Mouse (Mus musculus) hindbrain, embryonic 12.5 days (tissue): Measurements from ENCODE around the gene Mrpl33. TPM values are rescaled to one million over a fixed set of nuclear protein-coding genes. Genes with fewer than 3 reads are reported as not detected.

Experiments used
- ATAC-seq: fragments of 200-750 bp; cut with Nextera tagmentation; 2 replicates; pipeline ENCODE4 v1.8.0; 2017; ENCODE audit warnings: moderate TSS enrichment; ENCODE audit not compliant: low FRiP score
- H3K27ac ChIP-seq: fragments of 300-500 bp; sonication (generic); 2 replicates; pipeline ENCODE4 v1.5.1; 2016; ENCODE audit warnings: mild to moderate bottlenecking
- H3K27me3 ChIP-seq: fragments of 300-500 bp; sonication (generic); 2 replicates; pipeline ENCODE4 v1.6.1; 2016; ENCODE audit warnings: mild to moderate bottlenecking
- H3K36me3 ChIP-seq: fragments of 300-500 bp; sonication (generic); 2 replicates; pipeline ENCODE4 v1.6.1; 2016; ENCODE audit warnings: mild to moderate bottlenecking
- H3K4me1 ChIP-seq: fragments of 300-500 bp; sonication (generic); 2 replicates; pipeline ENCODE4 v1.6.1; 2016
- H3K4me2 ChIP-seq: fragments of 300-500 bp; sonication (generic); replicated peaks from 2 replicates; pipeline ENCODE4 v1.6.1; 2016; ENCODE audit warnings: mild to moderate bottlenecking
- H3K4me3 ChIP-seq: fragments of 300-500 bp; sonication (generic); 2 replicates; pipeline ENCODE4 v1.5.1; 2016; ENCODE audit warnings: mild to moderate bottlenecking
- H3K9ac ChIP-seq: fragments of 300-500 bp; sonication (generic); 2 replicates; pipeline ENCODE4 v1.6.1; 2016; ENCODE audit warnings: mild to moderate bottlenecking, moderate library complexity
- H3K9me3 ChIP-seq: fragments of 300-500 bp; sonication (generic); replicated peaks from 2 replicates; pipeline ENCODE4 v1.6.1; 2016; ENCODE audit warnings: mild to moderate bottlenecking
- WGBS: fragments of 180-500 bp; shearing (Covaris S2); methylation state at CpG from one replicate; pipeline ENCODE4 v1.1.7; 2016; 5-methylcytosine and 5-hydroxymethylcytosine counted together
- polyA plus RNA-seq: library from polyadenylated mRNA; unstranded; fragments of >200 nt; fragmentation: Nextera tagmentation; extraction: Ambion mirVana; gene quantifications from 2 replicates; pipeline ENCODE4 v1.2.1, GENCODE M21; 2016

Mrpl33 gene
- polyA plus RNA-seq, 1 experiment from 2014 or later, result 201 TPM

- 63% methylated on average over 4 of the region's 4 CpGs for WGBS
- H3K9me3 ChIP-seq, result no peaks in the 10 kb centered on the region
- no peak for ATAC-seq
Observed at GRCm38 (mm10) chr5:31598579-31598978, 1.8 kb downstream of the Mrpl33 start.

GRCm38 (mm10) chr5:31599161-31599560 lies 2.4 kb downstream of the Mrpl33 start:
- 82% methylated on average over 2 of the region's 2 CpGs for WGBS
- H3K9ac ChIP-seq, result no peak overlapping the region
- no peaks in the 10 kb centered on the region for H3K9me3 ChIP-seq

More at GRCm38 (mm10) chr5:31598579-31598978, 1.8 kb downstream of the Mrpl33 start:
- Histone ChIP-seq H3K9ac (no peak overlapping the region), H3K4me3 (no peak overlapping the region), H3K36me3 (no peaks in the 10 kb centered on the region), H3K27me3 (peaks cover 14% of the 10 kb centered on the region; the same call in 1 of the 2 replicates), H3K4me1 (peaks cover 6% of the 10 kb centered on the region; the same call in 1 of the 2 replicates), H3K4me2 (no peak overlapping the region), H3K27ac (no peak overlapping the region)

GRCm38 (mm10) chr5:31601162-31601722 lies 4.5 kb downstream of the Mrpl33 start:
- Histone ChIP-seq H3K27ac (no peak overlapping the region), H3K36me3 (no peaks in the 10 kb centered on the region), H3K4me1 (peaks cover 6% of the 10 kb centered on the region; the same call in 1 of the 2 replicates), H3K9ac (no peak overlapping the region), H3K4me2 (no peak overlapping the region), H3K27me3 (peaks cover 9% of the 10 kb centered on the region; the same call in 1 of the 2 replicates), H3K4me3 (no peak overlapping the region), H3K9me3 (no peaks in the 10 kb centered on the region)
- WGBS, result 81% methylated on average over 7 of the region's 7 CpGs
- ATAC-seq, result no peak

More at GRCm38 (mm10) chr5:31599161-31599560, 2.4 kb downstream of the Mrpl33 start:
- Histone ChIP-seq H3K4me2 (no peak overlapping the region), H3K36me3 (no peaks in the 10 kb centered on the region), H3K27me3 (peaks cover 14% of the 10 kb centered on the region; the same call in 1 of the 2 replicates), H3K4me1 (peaks cover 6% of the 10 kb centered on the region; the same call in 1 of the 2 replicates), H3K4me3 (no peak overlapping the region), H3K27ac (no peak overlapping the region)
- no peak for ATAC-seq

- Histone ChIP-seq H3K9me3 (no peaks in the 10 kb centered on the region), H3K27me3 (peaks cover 4% of the 10 kb centered on the region; the same call in 1 of the 2 replicates), H3K4me2 (no peak overlapping the region), H3K4me3 (no peak overlapping the region), H3K27ac (no peak overlapping the region), H3K4me1 (no peaks in the 10 kb centered on the region), H3K9ac (no peak overlapping the region), H3K36me3 (no peaks in the 10 kb centered on the region)
- 92% methylated on average over 1 of the region's 1 CpGs for WGBS
- ATAC-seq, result no peak
Observed at GRCm38 (mm10) chr5:31602377-31602776, 5.6 kb downstream of the Mrpl33 start.

- no peaks in the 10 kb centered on the region for H3K36me3 ChIP-seq
- 90% methylated on average over 6 of the region's 6 CpGs for WGBS
- H3K4me1 ChIP-seq, result no peaks in the 10 kb centered on the region
- no peaks in the 10 kb centered on the region for H3K9me3 ChIP-seq
- no peak overlapping the region for H3K4me2 ChIP-seq
- H3K4me3 ChIP-seq, result no peak overlapping the region
- ATAC-seq, result no peak
- no peak overlapping the region for H3K27ac ChIP-seq
- H3K9ac ChIP-seq, result no peak overlapping the region
- no peaks in the 10 kb centered on the region for H3K27me3 ChIP-seq
Observed at GRCm38 (mm10) chr5:31603766-31604165, 7.0 kb downstream of the Mrpl33 start.

GRCm38 (mm10) chr5:31606151-31606550 lies 9.4 kb downstream of the Mrpl33 start:
- Histone ChIP-seq H3K4me1 (no peaks in the 10 kb centered on the region), H3K27ac (no peak overlapping the region), H3K36me3 (no peaks in the 10 kb centered on the region), H3K4me3 (no peak overlapping the region), H3K4me2 (no peak overlapping the region), H3K9me3 (no peaks in the 10 kb centered on the region), H3K27me3 (no peaks in the 10 kb centered on the region), H3K9ac (no peak overlapping the region)
- 64% methylated on average over 3 of the region's 3 CpGs for WGBS
- no peak for ATAC-seq

- H3K4me2 ChIP-seq, result no peak overlapping the region
- no peaks in the 10 kb centered on the region for H3K27me3 ChIP-seq
- no peak for ATAC-seq
- H3K4me1 ChIP-seq, result peaks cover 10% of the 10 kb centered on the region
- H3K9me3 ChIP-seq, result no peaks in the 10 kb centered on the region
- 80% methylated on average over 13 of the region's 13 CpGs for WGBS
- no peak overlapping the region for H3K4me3 ChIP-seq
- no peak overlapping the region for H3K27ac ChIP-seq
- H3K36me3 ChIP-seq, result peaks cover under 1% of the 10 kb centered on the region; the same call in 1 of the 2 replicates
- H3K9ac ChIP-seq, result no peak overlapping the region
Observed at GRCm38 (mm10) chr5:31610376-31611086, 13.8 kb downstream of the Mrpl33 start.

GRCm38 (mm10) chr5:31611186-31611585 lies 14.5 kb downstream of the Mrpl33 start:
- peaks cover 10% of the 10 kb centered on the region for H3K4me1 ChIP-seq
- no peak overlapping the region for H3K27ac ChIP-seq
- no peak overlapping the region for H3K4me2 ChIP-seq
- H3K4me3 ChIP-seq, result no peak overlapping the region
- H3K9me3 ChIP-seq, result no peaks in the 10 kb centered on the region
- no peak for ATAC-seq
- no peaks in the 10 kb centered on the region for H3K27me3 ChIP-seq
- H3K36me3 ChIP-seq, result peaks cover 4% of the 10 kb centered on the region
- WGBS, result 79% methylated on average over 1 of the region's 1 CpGs
- H3K9ac ChIP-seq, result no peak overlapping the region

GRCm38 (mm10) chr5:31613852-31614286 lies 17.1 kb downstream of the Mrpl33 start:
- WGBS, result 0% methylated on average over 37 of the region's 37 CpGs

GRCm38 (mm10) chr5:31614339-31615025 lies 17.7 kb downstream of the Mrpl33 start:
- WGBS, result 50% methylated on average over 6 of the region's 6 CpGs
- Histone ChIP-seq H3K27ac (peak overlapping the region; percentile 90), H3K4me2 (peak overlapping the region; percentile 58), H3K4me1 (peaks cover 10% of the 10 kb centered on the region), H3K9ac (peak overlapping the region; percentile 72), H3K36me3 (peaks cover 22% of the 10 kb centered on the region), H3K27me3 (no peaks in the 10 kb centered on the region), H3K9me3 (no peaks in the 10 kb centered on the region), H3K4me3 (peak overlapping the region; percentile 84)
- ATAC-seq, result no peak

More at GRCm38 (mm10) chr5:31613852-31614286, 17.1 kb downstream of the Mrpl33 start:
- ATAC-seq, result peak; percentile 96
- peak overlapping the region; percentile 58 for H3K4me2 ChIP-seq
- H3K9me3 ChIP-seq, result no peaks in the 10 kb centered on the region
- H3K4me1 ChIP-seq, result peaks cover 10% of the 10 kb centered on the region
- peak overlapping the region; percentile 84 for H3K4me3 ChIP-seq
- peak overlapping the region; percentile 72 for H3K9ac ChIP-seq
- H3K27ac ChIP-seq, result peak overlapping the region; percentile 90
- H3K36me3 ChIP-seq, result peaks cover 19% of the 10 kb centered on the region
- no peaks in the 10 kb centered on the region for H3K27me3 ChIP-seq

GRCm38 (mm10) chr5:31620326-31620725 lies 23.6 kb downstream of the Mrpl33 start:
- H3K4me2 ChIP-seq, result no peak overlapping the region
- peaks cover 32% of the 10 kb centered on the region for H3K36me3 ChIP-seq
- H3K4me3 ChIP-seq, result no peak overlapping the region
- no peak overlapping the region for H3K9ac ChIP-seq
- 95% methylated on average over 3 of the region's 3 CpGs for WGBS
- no peaks in the 10 kb centered on the region for H3K27me3 ChIP-seq
- ATAC-seq, result no peak
- H3K9me3 ChIP-seq, result no peaks in the 10 kb centered on the region
- no peak overlapping the region for H3K27ac ChIP-seq
- H3K4me1 ChIP-seq, result peaks cover under 1% of the 10 kb centered on the region; the same call in 1 of the 2 replicates

GRCm38 (mm10) chr5:31627117-31627516 lies 30.4 kb downstream of the Mrpl33 start:
- no peak overlapping the region for H3K4me3 ChIP-seq
- H3K27me3 ChIP-seq, result no peaks in the 10 kb centered on the region
- H3K9me3 ChIP-seq, result no peaks in the 10 kb centered on the region
- H3K36me3 ChIP-seq, result 0 out of 2 replicates have a peak, but pooled peaks cover 9% of the 10 kb centered on the region
- H3K4me1 ChIP-seq, result peaks cover 3% of the 10 kb centered on the region; the same call in 1 of the 2 replicates
- H3K27ac ChIP-seq, result no peak overlapping the region
- WGBS, result 35% methylated on average over 3 of the region's 3 CpGs
- no peak for ATAC-seq
- H3K9ac ChIP-seq, result no peak overlapping the region
- no peak overlapping the region for H3K4me2 ChIP-seq
